Mouse (Mus musculus) 3134 (cell line): ENCODE data around the gene Pdcd2.
"Not testable (repeated sequence)": the region's sequence is repeated elsewhere in the genome, so short reads cannot be mapped to it uniquely, and the experiment has no call there.

Experiments
- DNase-seq: peaks from one replicate; pipeline ENCODE4 v3.0.0-alpha.2; 2011; ENCODE audit warnings: low spot score; ENCODE audit not compliant: insufficient read length; ENCODE audit errors: extremely low read depth

Gene Pdcd2

DNA sequence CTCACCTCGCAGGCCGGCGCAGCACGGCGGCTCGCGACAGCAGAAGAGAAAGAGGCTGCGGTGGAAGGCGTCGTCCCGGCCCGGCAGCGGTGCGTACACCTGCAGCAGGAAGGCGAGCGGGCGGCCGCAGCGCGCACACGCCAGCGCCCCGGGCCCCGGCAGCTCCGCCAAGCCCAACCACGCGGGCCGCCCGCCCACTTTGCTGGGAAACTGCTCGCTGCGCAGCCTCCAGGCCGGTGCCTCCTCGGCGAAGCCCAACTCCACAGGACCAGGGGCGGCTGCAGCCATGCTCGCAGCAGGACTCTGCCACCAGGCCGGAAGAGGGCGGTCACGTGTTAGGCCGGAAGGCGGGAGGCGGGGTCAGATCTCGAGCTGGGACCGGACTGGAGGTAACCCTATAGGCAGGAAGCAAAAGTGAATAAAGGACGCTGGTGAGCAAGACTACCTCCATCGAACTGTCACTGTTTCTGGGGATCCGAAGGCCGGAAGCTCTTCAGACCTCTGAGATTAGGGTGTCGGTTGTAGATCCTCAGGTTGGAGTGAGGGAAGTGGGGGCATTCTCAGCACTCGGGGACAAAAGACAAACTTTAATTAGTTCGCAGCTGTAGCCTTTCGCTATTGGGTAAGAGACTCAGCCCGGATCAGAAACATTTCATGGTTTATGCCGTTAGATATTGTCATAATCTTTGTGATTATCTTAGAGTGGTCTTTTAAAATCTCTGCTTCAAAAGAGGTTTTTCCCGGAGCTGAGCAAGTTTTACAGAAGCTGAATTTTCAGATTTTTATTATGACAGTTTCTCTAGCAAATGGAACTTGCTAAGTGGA, at the start of gene Pdcd2:
Gene Pdcd2, minus strand, starts transcription at position 316 of the 825 bp plus-strand sequence.
- peak; percentile 95 for DNase-seq

GRCm38 (mm10) chr17:15575056-15575455, 48.0 kb upstream of the Pdcd2 start:
- DNase-seq: no peak

GRCm38 (mm10) chr17:15566908-15567307, 39.8 kb upstream of the Pdcd2 start:
- no peak for DNase-seq

GRCm38 (mm10) chr17:15564928-15565300, 37.8 kb upstream of the Pdcd2 start:
- no peak for DNase-seq

- peak; percentile 91 for DNase-seq
These were observed 37.2 kb upstream of the Pdcd2 start, which contains the start of gene Prdm9 for GRCm38 (mm10) chr17:15564014-15564927. TSS of gene Prdm9 (minus strand) at chr17:15564354.

DNA sequence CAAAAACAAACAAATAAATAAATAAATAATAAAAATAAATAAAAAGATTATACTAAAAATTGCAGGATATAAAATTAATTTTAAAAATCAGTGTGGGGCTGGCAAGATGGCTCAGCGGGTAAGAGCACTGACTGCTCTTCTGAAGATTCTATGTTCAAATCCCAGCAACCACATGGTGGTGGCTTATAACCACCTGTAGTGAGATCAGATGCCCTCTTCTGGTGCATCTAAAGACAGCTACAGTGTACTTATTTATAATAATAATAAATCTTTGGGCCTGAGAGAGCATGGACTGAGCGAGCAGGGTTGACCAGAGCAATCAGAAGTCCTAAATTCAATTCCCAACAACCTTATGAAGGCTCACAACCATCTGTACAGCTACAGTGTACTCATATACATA, 32.8 kb upstream of the Pdcd2 start:
- DNase-seq: no peak

DNA sequence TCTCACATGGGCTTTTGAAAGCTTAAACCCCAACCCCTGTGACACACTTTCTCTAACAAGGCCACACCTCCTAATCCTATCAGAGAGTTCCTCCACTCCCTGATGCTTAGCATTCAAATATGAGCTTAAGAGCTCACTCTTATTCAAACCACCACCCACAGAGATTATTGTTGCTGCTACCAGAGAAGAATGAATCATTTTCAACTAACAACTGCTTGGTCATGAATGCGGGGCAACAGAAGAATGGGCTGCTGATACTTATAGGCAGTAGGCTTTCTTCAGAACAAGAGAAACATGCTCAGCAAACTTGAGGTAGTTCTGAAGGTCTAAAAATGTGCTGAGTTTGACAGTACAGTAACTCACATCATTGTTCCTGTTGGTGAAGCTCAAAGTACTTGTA, 22.6 kb upstream of the Pdcd2 start:
- DNase-seq: no peak

GRCm38 (mm10) chr17:15546440-15546839, 19.3 kb upstream of the Pdcd2 start:
- no peak for DNase-seq

GRCm38 (mm10) chr17:15543868-15544267, 16.8 kb upstream of the Pdcd2 start:
- not testable (repeated sequence) for DNase-seq

DNA sequence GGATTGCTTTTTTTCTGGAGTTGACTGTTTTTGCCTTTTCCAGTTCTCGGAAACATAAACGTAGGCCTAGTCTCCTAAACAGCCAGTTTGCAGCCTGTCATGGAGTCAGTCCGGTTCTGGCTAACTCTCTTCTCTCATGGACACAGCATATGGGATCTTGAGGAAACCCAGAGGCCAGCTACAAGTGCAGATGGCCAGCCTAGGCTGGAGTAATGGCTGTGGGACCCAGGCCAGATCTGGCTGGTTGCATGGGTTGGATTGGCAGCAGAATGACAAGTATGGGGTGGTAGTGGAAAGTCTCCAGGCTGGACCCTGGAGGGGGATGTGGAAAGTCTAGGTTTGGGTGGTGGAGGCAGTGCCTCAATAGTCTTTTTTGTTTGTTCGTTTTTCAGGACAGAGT, 13.2 kb upstream of the Pdcd2 start:
- DNase-seq: no peak

DNA sequence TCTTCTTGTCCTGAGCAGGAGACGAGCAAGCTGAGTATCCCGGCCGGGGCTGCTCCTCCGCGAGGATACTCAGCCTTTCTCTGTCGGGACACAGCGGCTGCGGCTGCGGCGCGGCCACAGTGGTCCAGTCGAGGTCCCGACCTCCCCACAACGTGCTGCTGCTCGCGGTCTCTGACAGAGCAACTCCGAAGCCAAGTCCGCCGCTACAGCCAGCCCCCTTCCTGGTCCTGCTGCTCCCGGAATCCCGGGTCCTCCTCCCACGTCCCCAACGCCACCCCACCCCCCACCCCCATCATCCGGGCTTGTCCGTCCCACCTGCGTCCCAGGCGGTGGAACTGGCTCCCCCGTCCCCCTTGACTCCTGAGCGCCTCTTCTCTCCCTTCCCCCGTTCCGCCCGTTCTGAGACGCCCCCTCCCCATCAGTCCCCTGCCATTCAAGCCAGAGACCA, 9.4 kb upstream of the Pdcd2 start:
- DNase-seq: no peak

DNA sequence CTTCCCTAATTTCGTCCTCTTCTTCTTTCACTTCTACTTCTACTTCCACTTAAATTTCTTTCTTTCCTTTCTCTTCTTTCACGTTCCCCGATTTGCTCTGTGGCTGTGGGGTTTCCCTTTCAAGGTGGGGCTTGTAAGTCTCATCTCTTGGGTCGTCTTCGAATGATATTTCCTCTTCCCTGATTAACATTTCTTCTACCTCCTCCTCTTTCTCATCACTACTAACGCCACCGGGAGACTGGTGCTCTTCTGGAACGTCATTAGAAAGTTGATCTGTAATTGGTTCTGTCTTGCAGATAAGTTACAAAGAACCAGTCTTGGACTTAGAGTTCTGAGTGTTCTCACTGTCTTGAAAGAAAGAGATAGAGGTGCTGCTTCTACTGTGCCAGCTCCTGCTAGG, 8.8 kb upstream of the Pdcd2 start:
- no peak for DNase-seq

- DNase-seq: peak; percentile 39
These were observed 8.2 kb upstream of the Pdcd2 start for GRCm38 (mm10) chr17:15535162-15535800.

- DNase-seq: no peak
These were observed 3.0 kb upstream of the Pdcd2 start for GRCm38 (mm10) chr17:15530141-15530540.

GRCm38 (mm10) chr17:15528887-15529286, 1.8 kb upstream of the Pdcd2 start:
- DNase-seq: no peak

- no peak for DNase-seq
These were observed 673 bp upstream of the Pdcd2 start for GRCm38 (mm10) chr17:15527811-15528136.

DNA sequence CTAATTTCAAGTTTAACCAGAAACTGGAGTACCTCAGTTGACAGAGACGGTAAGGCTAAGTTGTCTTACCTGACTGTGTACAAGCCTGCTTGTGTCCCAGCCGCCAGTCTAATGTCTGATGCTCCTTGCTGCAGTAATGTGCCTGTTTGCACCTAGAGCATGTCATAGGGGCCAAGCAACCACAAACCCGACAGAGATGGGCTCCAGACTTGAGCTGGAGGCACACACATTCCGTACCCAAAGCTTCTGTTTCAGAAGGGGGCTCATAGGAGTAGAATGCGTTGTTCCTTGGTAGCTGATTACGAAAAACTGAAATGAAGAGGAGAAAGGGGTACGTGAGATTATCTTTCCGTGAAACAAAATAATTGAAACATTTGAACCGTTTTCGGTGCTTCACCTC, 797 bp downstream of the Pdcd2 start:
- no peak for DNase-seq

- DNase-seq: no peak
These were observed 8.3 kb downstream of the Pdcd2 start for GRCm38 (mm10) chr17:15518766-15519165.

- no peak for DNase-seq
These were observed 8.9 kb downstream of the Pdcd2 start for GRCm38 (mm10) chr17:15518186-15518585.

DNA sequence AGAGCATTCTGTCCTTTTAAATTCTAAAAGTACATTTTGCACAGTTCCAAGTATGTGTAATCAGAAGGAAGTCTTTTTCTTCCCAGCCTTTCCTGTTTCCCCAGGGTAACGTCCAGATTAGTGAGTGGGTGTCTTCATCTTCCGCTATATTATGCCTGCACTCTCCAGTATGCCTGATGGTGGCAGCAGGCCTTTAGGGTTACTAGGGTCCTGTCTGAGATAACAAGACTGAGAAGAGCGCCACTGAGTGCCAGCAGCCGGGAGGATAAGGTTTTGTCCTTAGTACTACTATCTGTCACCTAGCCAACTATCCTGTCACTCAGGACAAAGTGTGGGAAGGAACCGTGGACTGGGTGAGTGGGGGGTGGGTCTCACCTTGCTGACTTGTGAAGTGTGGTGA, 9.3 kb downstream of the Pdcd2 start:
- no peak for DNase-seq

DNA sequence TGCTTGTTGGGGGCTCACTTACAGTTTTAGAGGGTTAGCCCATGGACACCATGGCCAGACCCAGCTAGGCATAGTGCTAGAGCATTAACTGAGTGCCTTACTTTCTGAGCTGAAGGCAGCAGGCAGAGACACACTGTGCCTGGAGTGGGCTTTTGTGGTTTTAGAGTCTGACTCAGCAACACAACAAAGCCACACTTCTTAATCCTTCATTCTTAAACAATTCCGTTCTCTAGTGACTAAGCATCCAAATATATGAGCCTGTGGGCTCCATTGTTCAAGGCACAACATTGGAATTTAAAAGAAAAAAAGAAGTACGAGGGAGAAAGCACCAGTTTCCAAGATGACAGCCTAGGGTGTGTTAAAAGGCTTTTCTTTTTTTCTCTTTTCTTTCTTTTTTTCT, 16.4 kb downstream of the Pdcd2 start:
- peak; percentile 68 for DNase-seq
